Mouse (Mus musculus) hindbrain, postnatal 0 days (tissue): Measurements from ENCODE around the gene Rit1. TPM values are rescaled to one million over a fixed set of nuclear protein-coding genes. Genes with fewer than 3 reads are reported as not detected.

Experiments used
- ATAC-seq: fragments of 200-750 bp; cut with Nextera tagmentation; 2 replicates; pipeline ENCODE4 v1.8.0; 2017; ENCODE audit warnings: mild to moderate bottlenecking, moderate TSS enrichment, moderate library complexity
- DNase-seq: peaks from one replicate; pipeline ENCODE4 v3.0.0-alpha.2; 2015; ENCODE audit warnings: low spot score
- H3K27ac ChIP-seq: fragments of 300-500 bp; sonication (generic); 2 replicates; pipeline ENCODE4 v1.5.1; 2014; ENCODE audit warnings: mild to moderate bottlenecking
- H3K27me3 ChIP-seq: fragments of 300-500 bp; sonication (generic); 2 replicates; pipeline ENCODE4 v1.6.1; 2014; ENCODE audit warnings: low read length, mixed read lengths; ENCODE audit not compliant: insufficient read depth
- H3K36me3 ChIP-seq: fragments of 300-500 bp; sonication (generic); 2 replicates; pipeline ENCODE4 v1.6.1; 2014; ENCODE audit warnings: low read length, mixed read lengths; ENCODE audit not compliant: insufficient read depth
- H3K4me1 ChIP-seq: fragments of 300-500 bp; sonication (generic); 2 replicates; pipeline ENCODE4 v1.6.1; 2014; ENCODE audit warnings: antibody characterized with exemption, low read length, mixed read lengths; ENCODE audit not compliant: insufficient read depth
- H3K4me2 ChIP-seq: fragments of 300-500 bp; sonication (generic); 2 replicates; pipeline ENCODE4 v1.6.1; 2014; ENCODE audit warnings: low read depth, mild to moderate bottlenecking, low read length, moderate library complexity, mixed read lengths
- H3K4me3 ChIP-seq: fragments of 300-500 bp; sonication (generic); 2 replicates; pipeline ENCODE4 v1.5.1; 2014; ENCODE audit warnings: low read length
- H3K9ac ChIP-seq: fragments of 300-500 bp; sonication (generic); replicated peaks from 2 replicates; pipeline ENCODE4 v1.6.1; 2014; ENCODE audit warnings: mild to moderate bottlenecking, low read length, moderate library complexity, mixed read lengths
- H3K9me3 ChIP-seq: fragments of 300-500 bp; sonication (generic); 2 replicates; pipeline ENCODE4 v1.6.1; 2016; ENCODE audit warnings: low read length, mixed read lengths
- CTCF ChIP-seq: IDR thresholded peaks from 2 replicates; pipeline ENCODE4 v1.5.1; 2016; ENCODE audit warnings: antibody characterized with exemption, control low read depth, low read depth
- WGBS: fragments of 180-500 bp; shearing (Covaris S2); extraction: QIAGEN DNeasy Blood & Tissue Kit; methylation state at CpG from one replicate; pipeline ENCODE4 v1.1.7; 2014; 5-methylcytosine and 5-hydroxymethylcytosine counted together
- polyA plus RNA-seq: library from polyadenylated mRNA; unstranded; fragments of >200 nt; fragmentation: Nextera tagmentation; extraction: Ambion mirVana; gene quantifications from 2 replicates; pipeline ENCODE4 v1.2.1, GENCODE M21; 2015
- total RNA-seq: library from RNA; depleted of rRNA; stranded (reverse); fragments of >200 nt; gene quantifications from 2 replicates; pipeline ENCODE4 v1.2.3, GENCODE M21; 2014; rRNA removed

Rit1 gene
- total RNA-seq (55.6 and 76.7 TPM in 2 replicates), polyA plus RNA-seq (68.7 and 69.3 TPM in 2 replicates)

DNA sequence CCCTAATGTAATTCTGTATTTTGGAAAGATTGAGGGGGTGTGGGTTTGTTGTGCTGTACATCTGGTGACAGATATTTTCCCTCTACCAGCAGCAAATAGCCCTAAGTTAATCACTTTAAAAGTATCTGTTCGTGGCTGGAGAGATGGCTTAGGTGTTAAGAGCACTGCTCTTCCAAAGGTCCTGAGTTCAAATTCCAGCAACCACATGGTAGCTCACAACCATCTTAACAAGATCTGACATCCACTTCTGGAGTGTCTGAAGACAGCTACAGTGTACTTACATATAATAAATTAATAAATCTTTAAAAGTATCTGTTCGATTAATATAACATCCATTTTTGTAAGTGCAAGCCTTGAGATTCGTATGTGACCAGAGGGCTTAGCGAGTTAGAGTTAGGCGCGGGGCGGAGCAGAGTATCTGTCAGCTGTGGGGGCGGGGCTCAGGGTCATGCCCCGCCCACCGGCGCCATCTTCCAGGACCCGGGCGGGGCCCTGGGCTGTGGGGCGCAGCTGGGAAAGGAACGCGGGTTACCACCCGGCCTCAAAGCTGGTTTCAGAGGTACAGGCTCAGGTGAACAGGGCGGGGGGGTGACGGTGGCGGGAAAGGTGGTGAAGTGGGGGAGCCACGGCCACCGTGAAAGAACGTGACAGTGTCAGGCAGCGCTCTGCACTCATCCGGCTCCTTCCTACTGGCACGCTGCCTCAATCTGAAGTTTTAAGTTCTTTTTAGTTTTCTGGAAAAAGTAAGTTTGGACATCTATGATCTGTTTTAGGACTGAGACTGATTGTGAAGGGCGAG lies at the start of gene Rit1:
TSS of gene Rit1 (plus strand) at position 440 of the 799 bp plus-strand sequence.
- ATAC-seq (peak; percentile 95), DNase-seq (peak; percentile 92)
- 2% methylated on average over 27 of the region's 27 CpGs for WGBS
- H3K4me2 ChIP-seq = peak within 1 kb of the TSS; percentile 81
- peak within 1 kb of the TSS; percentile 64 for H3K4me3 ChIP-seq
- H3K36me3 ChIP-seq = peaks cover 16% of the 10 kb centered on the region
- H3K27me3 ChIP-seq = no peaks in the 10 kb centered on the region
- H3K4me1 ChIP-seq = peaks cover 10% of the 10 kb centered on the region
- peak within 1 kb of the TSS; percentile 53 for H3K9ac ChIP-seq
- no peaks in the 10 kb centered on the region for H3K9me3 ChIP-seq
- no peak for TF ChIP-seq CTCF
- peak within 1 kb of the TSS; percentile 71 for H3K27ac ChIP-seq

DNA sequence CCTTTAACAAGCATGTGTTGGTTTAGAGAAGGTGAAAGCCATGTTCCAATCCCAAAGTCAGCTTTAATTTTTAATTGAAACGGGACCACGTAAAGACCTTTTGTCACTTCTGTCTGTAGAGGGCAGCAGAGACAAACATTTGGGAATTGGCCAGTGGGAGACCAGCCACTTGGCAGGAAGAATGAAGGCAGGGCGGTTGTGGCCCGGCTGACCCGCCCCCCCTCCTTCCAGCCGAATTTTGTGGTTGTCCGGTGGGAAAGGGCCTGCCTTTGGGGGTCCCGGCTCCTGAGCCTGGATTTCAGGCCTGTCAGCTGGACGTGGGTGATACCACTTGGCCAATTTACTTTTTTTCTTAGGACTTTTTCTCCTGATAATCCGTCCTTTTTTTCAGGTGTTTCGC lies 39.2 kb upstream of the Rit1 start:
- ATAC-seq = peak; percentile 68; the same call in 1 of the 2 replicates

DNA sequence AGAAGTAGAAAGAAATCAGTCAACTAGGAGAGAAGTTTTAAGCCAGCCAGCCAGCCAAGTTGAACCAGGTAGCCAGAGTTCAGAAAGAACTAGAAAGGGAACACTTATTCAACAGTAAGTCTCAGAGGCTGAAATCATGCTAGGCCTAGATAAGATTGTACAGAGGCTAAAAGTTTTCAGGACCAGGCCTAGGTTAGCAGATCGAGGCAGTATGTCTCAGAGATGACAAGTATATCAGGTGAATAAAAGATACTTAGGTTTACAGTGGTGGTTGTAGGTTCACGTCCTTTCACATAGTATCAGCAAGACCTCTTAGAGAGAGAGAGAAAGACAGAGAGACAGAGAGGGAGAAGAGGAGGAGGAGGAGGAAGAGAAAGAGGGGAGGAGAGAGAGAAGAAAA lies 32.8 kb upstream of the Rit1 start:
- no peak overlapping the region for H3K9ac ChIP-seq
- no peaks in the 10 kb centered on the region for H3K27me3 ChIP-seq
- 95% methylated on average over 2 of the region's 2 CpGs for WGBS
- H3K4me2 ChIP-seq = no peak overlapping the region
- no peaks in the 10 kb centered on the region for H3K9me3 ChIP-seq
- H3K36me3 ChIP-seq = no peaks in the 10 kb centered on the region
- ATAC-seq (no peak), DNase-seq (no peak)
- TF ChIP-seq CTCF = no peak
- no peak overlapping the region for H3K4me3 ChIP-seq
- H3K27ac ChIP-seq = no peak overlapping the region
- H3K4me1 ChIP-seq = peaks cover 9% of the 10 kb centered on the region; the same call in 1 of the 2 replicates

More for the DNA sequence above, 39.2 kb upstream of the Rit1 start:
- Histone ChIP-seq H3K4me1 (no peaks in the 10 kb centered on the region), H3K36me3 (no peaks in the 10 kb centered on the region), H3K4me2 (peak overlapping the region; percentile 51), H3K27ac (no peak overlapping the region), H3K9ac (0 out of 2 replicates have a peak overlapping the region, but pooled peaks have one; percentile 2), H3K9me3 (no peaks in the 10 kb centered on the region), H3K4me3 (peak overlapping the region; percentile 18), H3K27me3 (no peaks in the 10 kb centered on the region)
- WGBS = 8% methylated on average over 11 of the region's 11 CpGs
- DNase-seq = peak; percentile 93
- TF ChIP-seq CTCF = peak; percentile 81

DNA sequence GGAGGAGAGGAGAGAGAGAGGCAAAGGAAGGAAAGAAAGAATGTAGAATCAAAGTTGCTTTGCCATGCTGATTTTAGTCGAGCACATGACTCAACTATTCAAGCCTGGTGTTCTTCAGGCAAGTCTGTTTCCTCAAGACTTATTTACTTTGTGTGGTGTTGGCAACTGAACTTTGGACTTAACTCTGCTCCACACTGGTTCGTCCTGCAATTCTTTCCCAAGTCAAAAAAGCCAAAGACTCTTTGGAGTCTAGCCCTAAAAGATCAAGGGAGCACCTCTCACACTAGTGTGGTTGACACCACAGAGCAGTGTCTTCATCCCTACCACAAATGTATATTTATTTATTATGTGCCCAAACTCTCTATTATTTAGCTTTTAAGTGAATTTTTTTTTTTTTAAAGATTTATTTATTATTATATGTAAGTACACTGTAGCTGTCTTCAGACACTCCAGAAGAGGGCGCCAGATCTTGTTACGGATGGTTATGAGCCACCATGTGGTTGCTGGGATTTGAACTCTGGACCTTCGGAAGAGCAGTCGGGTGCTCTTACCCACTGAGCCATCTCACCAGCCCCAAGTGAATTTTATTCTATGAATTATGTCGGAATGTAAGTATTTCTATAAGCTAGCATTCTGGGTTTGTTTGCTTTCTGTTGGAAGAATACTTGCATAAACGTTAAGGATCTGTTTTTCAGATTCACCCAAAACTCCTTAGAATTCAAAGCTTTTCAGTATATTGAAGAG lies 32.2 kb upstream of the Rit1 start:
- Histone ChIP-seq H3K4me2 (peak overlapping the region; percentile 88), H3K36me3 (peaks cover 5% of the 10 kb centered on the region; the same call in 1 of the 2 replicates), H3K4me1 (peaks cover 9% of the 10 kb centered on the region; the same call in 1 of the 2 replicates), H3K9ac (no peak overlapping the region), H3K4me3 (peak overlapping the region; percentile 95), H3K27me3 (no peaks in the 10 kb centered on the region), H3K9me3 (no peaks in the 10 kb centered on the region), H3K27ac (peak overlapping the region; percentile 99; the same call in 1 of the 2 replicates)
- 65% methylated on average over 7 of the region's 8 CpGs for WGBS
- TF ChIP-seq CTCF = peak; percentile 2; the same call in 1 of the 2 replicates
- ATAC-seq = no peak
- no peak for DNase-seq

DNA sequence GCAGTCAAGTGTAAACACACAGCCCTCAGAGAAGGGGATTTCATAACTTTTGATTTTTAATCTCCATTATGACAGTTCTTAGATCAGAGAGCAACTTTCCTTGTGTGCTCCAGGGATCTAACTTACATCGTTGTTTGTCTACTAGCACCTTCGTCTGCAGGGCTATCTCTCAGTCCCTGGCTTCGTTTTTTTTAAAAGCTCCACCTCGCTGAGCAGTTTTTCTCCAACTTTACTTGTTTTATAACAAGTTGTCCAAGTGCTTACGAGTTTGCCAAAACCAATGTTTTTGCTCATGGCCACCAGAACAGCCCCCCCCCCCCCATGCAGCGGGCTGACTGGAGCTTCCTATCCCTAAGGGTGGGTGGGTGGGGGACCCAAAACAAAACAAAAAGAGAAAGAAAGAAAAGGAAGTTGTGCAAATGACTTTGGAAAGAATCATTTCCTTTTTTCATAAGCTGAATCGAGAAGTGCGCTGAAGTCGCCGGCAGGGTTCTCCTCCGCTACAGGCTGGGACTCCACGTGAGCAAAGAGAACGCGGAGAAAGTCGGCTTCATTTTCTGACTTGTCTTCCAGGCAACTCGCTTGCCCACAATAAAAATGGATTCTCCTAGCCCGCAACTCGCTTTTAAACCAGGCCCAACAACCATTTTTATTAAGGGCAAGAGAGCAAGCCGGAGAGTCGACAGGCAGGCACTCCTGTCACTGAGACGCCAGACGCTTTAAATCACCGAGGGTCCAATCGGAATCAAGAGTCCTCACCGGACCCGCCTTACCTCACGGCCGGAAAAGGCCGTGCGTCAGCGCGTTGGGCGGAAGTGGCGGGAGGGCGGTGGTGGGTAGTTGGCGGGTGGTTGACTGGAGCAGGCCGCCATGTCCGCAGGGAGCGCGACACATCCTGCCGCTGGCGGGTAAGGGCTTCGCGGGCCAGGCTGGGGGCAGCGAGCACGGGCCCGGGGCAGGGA lies 31.4 kb upstream of the Rit1 start, which contains the start of gene Khdc4:
TSS of gene Khdc4 (plus strand) at position 824 of the 962 bp plus-strand sequence.
- ATAC-seq = peak; percentile 99
- H3K4me2 ChIP-seq = peak within 1 kb of the TSS; percentile 88
- peak within 1 kb of the TSS; percentile 95 for H3K4me3 ChIP-seq
- peaks cover 9% of the 10 kb centered on the region; the same call in 1 of the 2 replicates for H3K4me1 ChIP-seq
- peak within 1 kb of the TSS; percentile 99 for H3K27ac ChIP-seq
- under 1% methylated on average over 46 of the region's 47 CpGs for WGBS
- H3K9me3 ChIP-seq = no peaks in the 10 kb centered on the region
- H3K9ac ChIP-seq = peak within 1 kb of the TSS; percentile 97
- peaks cover 12% of the 10 kb centered on the region; the same call in 1 of the 2 replicates for H3K36me3 ChIP-seq
- 0 out of 2 replicates have a peak, but pooled peaks have one; percentile 21 for TF ChIP-seq CTCF
- H3K27me3 ChIP-seq = no peaks in the 10 kb centered on the region
- DNase-seq = peak; percentile 99
